In the genomic region with DNA sequence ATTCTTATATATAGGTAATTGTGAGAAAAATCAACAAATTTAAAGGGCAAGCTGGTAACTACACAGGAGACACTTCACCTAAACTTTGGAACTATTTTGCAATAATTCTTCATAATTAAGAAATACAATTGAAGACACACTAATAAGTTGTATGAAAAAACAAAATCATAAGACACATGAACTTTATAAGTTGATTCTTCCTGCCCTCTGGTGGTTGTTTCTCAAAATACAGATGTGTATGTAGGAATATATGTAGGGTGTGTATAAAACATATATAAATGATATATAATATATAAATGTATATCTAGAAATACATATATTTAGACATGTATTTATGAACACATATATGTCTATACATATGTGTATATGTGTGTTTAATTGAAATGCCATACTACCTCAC, we compare ENCODE assay signal across 12 mouse cellular contexts. TPM values are rescaled to one million over a fixed set of nuclear protein-coding genes. Genes with fewer than 3 reads are reported as not detected.
DNase-seq lines count a peak whose midpoint lies in the region; ATAC-seq lines count a peak whose summit lies in the region.
"Had no signal": no experiment of that assay in that cellular context is flagged by ENCODE, and none has a peak within 500 bp of the region (broad histone marks: within the 10 kb centered on the region; RNA-seq: fewer than 3 reads in every experiment).

No protein-coding gene starts in this region.

- no peak overlapping the region for H3K4me2 ChIP-seq in kidney, embryonic 16.5 days (replicated peaks; ENCODE audit: low read depth, low read length)
- H3K4me2 ChIP-seq: embryonic facial prominence, embryonic 15.5 days; midbrain, embryonic 11.5 days had no signal

- no peak overlapping the region for H3K9ac ChIP-seq in kidney, embryonic 16.5 days (replicated peaks; ENCODE audit: low read length)
- H3K9ac ChIP-seq: embryonic facial prominence, embryonic 15.5 days had no signal

- peak; percentile 20 for DNase-seq in kidney, postnatal 14 days
- DNase-seq in 3T3-L1 (ENCODE audit: low read depth, low spot score), result peak; percentile 69
- peak; percentile 53 for DNase-seq in A20 (ENCODE audit: low read depth, low spot score)
- peak; percentile 53 for DNase-seq in embryo, embryonic 10.5 days (ENCODE audit: low spot score)
- DNase-seq in urinary bladder, adult 2 months (ENCODE audit: low spot score), result no peak
- no peak for DNase-seq in frontal cortex, postnatal 14 days (ENCODE audit: low spot score in 2 of 2)
- DNase-seq: adrenal gland, postnatal 10 days; thymus, postnatal 36 days had no signal

- no peak overlapping the region for H3K4me3 ChIP-seq in kidney, embryonic 16.5 days (ENCODE audit: low read length)
- H3K4me3 ChIP-seq: embryonic facial prominence, embryonic 15.5 days had no signal

- ATAC-seq in kidney, embryonic 16.5 days (ENCODE audit: low FRiP score, low TSS enrichment), result no peak

- H3K9me3 ChIP-seq in kidney, embryonic 16.5 days (ENCODE audit: low read length), result no peaks in the 10 kb centered on the region
- H3K9me3 ChIP-seq: embryonic facial prominence, embryonic 15.5 days had no signal

- H3K36me3 ChIP-seq in kidney, embryonic 16.5 days (ENCODE audit: insufficient read depth, low read length), result peaks cover 3% of the 10 kb centered on the region; the same call in 1 of the 2 replicates
- H3K36me3 ChIP-seq: embryonic facial prominence, embryonic 15.5 days had no signal

- H3K4me1 ChIP-seq in kidney, embryonic 16.5 days (ENCODE audit: insufficient read depth, low read length), result no peaks in the 10 kb centered on the region
- H3K4me1 ChIP-seq: embryonic facial prominence, embryonic 15.5 days had no signal

- H3K27ac ChIP-seq in kidney, embryonic 16.5 days (ENCODE audit: low read length), result no peak overlapping the region
- H3K27ac ChIP-seq: embryonic facial prominence, embryonic 15.5 days had no signal

- no peaks in the 10 kb centered on the region for H3K27me3 ChIP-seq in kidney, embryonic 16.5 days (ENCODE audit: insufficient read depth, low read length)
- H3K27me3 ChIP-seq: embryonic facial prominence, embryonic 15.5 days had no signal

RNA-seq across cellular contexts. Expression of a gene that starts 1.9 kb away (rescaled TPM):
- 47.7 and 53.3 TPM in 2 replicates for polyA plus RNA-seq in kidney, embryonic 16.5 days (2015; fragmentation: Nextera tagmentation; extraction: Ambion mirVana)
- 29.6 and 34.0 TPM in 2 replicates for polyA plus RNA-seq in urinary bladder, adult 2 months (2012; rRNA removed)

RNA-seq across cellular contexts. Expression of a gene that starts 37.0 kb away (rescaled TPM):
- polyA plus RNA-seq in kidney, embryonic 16.5 days (2015; fragmentation: Nextera tagmentation; extraction: Ambion mirVana), result 6.2 and 6.3 TPM in 2 replicates
- polyA plus RNA-seq in urinary bladder, adult 2 months (2012; rRNA removed), result not detected in 2 replicates
- polyA plus RNA-seq: heart, embryonic 14.5 days; midbrain, embryonic 11.5 days had no signal

Comparison
In these comparisons a context has a peak if more than half of its experiments do, and no peak if none do; other contexts are left out.
1. DNase-seq: peak in kidney, postnatal 14 days (single experiment), 3T3-L1 (single experiment), A20 (single experiment) and embryo, embryonic 10.5 days (single experiment); none in urinary bladder, adult 2 months (single experiment) and frontal cortex, postnatal 14 days (0 of 2).